Mouse (Mus musculus) megakaryocyte, embryonic 14.5 days (primary cell): Measurements from ENCODE around the gene Dppa4.

ENCODE experiments used
- FLI1 ChIP-seq: IDR thresholded peaks from 2 replicates; pipeline ENCODE4 v1.6.1; 2012; ENCODE audit warnings: low read length, inconsistent platforms, mixed read lengths
- GATA1 ChIP-seq: IDR thresholded peaks from 3 replicates; pipeline ENCODE4 v1.6.1; 2012; ENCODE audit warnings: mixed read lengths, low read length, inconsistent platforms, borderline replicate concordance

GRCm38 (mm10) chr16:48262901-48263300 lies 20.6 kb upstream of the Dppa4 start:
- TF ChIP-seq GATA1 = no peak
- TF ChIP-seq FLI1 = no peak
